Mouse (Mus musculus): ENCODE results near the gene Clasrp.

The Clasrp gene

GRCm38 (mm10) chr7:19563884-19564283 lies 40.4 kb downstream of the Clasrp start:
- no peak for DNase-seq (ENCODE audit: low spot score in 2 of 2)

GRCm38 (mm10) chr7:19562643-19563410 lies 41.5 kb downstream of the Clasrp start, which contains the start of gene Ppp1r37:
Ppp1r37 (minus strand) TSS chr7:19563076.
- DNase-seq (ENCODE audit: low spot score in 2 of 2), result no peak

DNA sequence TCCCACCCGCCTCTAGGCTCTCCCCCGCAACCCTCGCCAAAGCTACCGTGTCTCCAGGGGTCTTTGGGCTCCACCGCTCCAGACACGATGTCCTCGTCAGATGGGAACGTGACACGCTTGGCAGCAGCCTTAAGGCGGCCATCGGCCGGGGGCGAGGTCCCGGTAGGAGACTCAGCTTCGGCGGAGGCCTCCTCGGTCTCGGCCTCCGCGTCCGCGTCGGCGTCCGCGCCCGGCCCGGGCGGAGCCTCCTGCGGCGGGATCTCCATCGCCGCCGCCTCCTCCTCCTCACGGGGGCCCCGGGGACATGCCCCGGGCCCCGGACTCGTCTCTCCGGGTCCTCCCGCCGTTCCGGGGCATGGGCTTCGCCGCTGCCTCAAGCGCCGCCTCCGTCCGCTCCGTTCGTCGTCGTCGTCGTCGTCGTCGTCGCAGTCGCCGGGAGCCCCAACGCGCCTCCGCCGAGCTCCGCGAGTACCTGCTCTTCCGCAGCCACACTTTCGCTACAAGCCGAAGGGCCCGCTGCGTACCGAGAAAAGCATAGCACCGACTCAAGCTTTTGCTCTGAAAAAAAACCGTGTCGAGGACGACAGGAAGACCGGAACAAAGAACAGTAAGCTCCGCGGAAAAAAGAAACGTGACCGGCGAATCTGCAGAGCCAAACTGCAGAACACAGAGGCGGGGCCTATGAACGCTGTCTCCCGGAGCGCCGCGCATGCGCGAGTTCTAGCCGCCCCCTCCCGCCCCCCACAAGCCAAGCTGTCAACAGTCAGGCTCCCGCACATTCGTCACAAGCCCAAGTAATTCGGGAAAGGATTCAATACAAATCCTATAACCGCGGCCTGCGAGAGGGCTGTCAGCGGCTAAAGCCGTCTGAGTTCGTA lies 42.3 kb downstream of the Clasrp start:
- peak; percentile 84 to 93 for DNase-seq (ENCODE audit: low spot score in 2 of 2)

DNA sequence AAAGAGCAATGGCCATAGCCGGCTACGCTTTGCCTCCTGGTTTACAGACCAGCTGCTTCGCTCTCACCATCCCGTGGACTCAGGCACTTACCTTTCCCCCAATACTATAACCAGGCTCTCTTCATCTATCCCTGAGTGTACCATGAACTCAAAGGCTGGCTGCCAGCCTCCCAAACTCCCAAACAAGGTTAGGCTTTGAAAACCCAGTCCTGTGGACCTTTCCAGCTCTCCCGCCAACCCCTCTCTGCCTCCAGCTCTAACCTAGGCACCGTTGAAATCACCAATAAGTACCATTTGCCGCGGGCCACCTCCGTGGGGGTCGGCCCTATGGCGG lies 42.9 kb downstream of the Clasrp start:
- DNase-seq (ENCODE audit: low spot score in 2 of 2), result no peak

DNA sequence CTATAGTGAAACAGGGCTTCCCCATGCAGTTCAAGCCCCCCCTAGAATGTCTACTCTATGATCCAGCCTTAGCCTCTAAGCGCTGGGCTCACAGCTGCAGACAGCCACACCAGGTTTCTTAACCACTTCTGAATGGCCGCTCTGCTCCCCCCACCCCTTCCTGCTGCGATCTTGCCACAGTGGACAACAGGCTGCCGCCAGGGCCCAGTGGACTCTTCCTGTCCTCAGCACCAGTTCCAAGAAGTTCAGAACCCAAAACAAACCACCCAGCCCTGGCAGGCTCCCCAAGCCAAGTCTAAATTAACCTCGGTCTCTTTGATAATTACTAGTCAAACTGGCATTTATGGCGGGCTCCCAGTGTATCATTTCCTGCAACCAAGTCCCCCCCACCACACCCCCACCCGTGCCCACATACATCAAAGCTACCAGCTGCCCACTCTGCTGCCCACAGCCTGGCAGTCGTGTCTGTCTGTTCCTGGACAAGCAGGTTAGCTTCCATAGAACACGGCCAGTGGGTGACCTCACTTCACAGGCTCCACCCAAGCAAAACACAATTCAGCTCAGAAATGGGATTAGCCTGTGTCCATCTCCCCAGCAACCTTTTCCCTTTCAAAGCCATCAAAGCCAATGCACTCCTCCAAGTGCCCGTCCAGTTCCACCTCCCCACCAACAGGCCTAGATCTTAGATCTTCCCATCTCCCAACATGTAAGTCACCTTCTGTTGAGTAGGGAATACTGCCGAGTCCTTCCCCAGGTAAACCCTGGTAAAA lies 43.6 kb downstream of the Clasrp start:
- no peak for DNase-seq (ENCODE audit: low spot score in 2 of 2)

GRCm38 (mm10) chr7:19558965-19559364 lies 45.3 kb downstream of the Clasrp start:
- DNase-seq (ENCODE audit: low spot score in 2 of 2), result no peak

- DNase-seq (ENCODE audit: low spot score in 2 of 2), result no peak
Observed at GRCm38 (mm10) chr7:19557982-19558900, 46.0 kb downstream of the Clasrp start.

- no peak for DNase-seq (ENCODE audit: low spot score in 2 of 2)
Observed at GRCm38 (mm10) chr7:19557086-19557485, 47.2 kb downstream of the Clasrp start.

GRCm38 (mm10) chr7:19554168-19554567 lies 50.1 kb downstream of the Clasrp start:
- no peak for DNase-seq (ENCODE audit: low spot score in 2 of 2)

DNA sequence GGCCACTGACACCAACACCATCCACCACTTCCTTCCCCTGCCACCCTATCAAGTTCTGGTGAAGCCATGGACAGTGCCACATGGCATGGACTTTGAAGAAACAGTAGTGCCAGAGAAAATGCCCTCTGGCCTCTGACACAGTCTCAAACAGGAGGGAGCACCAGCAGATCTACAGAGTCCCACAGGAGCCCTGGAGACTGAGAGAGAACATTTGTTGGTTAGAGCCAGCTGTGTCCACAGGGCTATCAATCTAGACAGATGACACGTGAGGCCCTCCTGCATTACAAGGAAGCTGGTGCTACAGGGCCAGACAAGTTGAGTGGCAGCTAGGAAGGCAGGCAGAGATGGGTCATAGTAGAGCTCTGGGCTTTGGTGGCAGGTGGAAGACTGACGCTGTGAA lies 51.8 kb downstream of the Clasrp start:
- no peak for DNase-seq (ENCODE audit: low spot score in 2 of 2)

DNA sequence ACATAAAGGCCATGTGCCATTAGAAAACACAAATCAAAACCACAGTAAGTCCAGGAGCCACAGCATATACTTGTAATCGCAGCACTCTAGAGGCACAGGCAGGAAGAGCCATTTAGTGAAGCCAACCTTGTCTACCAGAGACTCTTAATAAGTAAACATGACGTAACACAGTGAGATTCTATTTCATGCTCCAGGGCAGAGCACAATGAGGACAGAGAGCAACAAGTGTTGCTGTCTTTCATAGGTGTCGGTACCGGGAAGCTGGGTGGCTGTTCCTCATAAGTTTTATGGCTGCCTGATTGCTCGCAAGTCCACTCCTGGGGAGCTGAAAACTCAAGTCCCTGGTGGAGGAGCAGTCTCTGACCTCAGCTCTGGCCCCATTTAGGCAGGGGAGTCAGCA lies 52.7 kb downstream of the Clasrp start:
- DNase-seq (ENCODE audit: low spot score in 2 of 2), result no peak

- no peak for DNase-seq (ENCODE audit: low spot score in 2 of 2)
Observed at GRCm38 (mm10) chr7:19549394-19549793, 54.9 kb downstream of the Clasrp start.

- no peak for DNase-seq (ENCODE audit: low spot score in 2 of 2)
Observed at GRCm38 (mm10) chr7:19547344-19547969, 56.8 kb downstream of the Clasrp start.

DNA sequence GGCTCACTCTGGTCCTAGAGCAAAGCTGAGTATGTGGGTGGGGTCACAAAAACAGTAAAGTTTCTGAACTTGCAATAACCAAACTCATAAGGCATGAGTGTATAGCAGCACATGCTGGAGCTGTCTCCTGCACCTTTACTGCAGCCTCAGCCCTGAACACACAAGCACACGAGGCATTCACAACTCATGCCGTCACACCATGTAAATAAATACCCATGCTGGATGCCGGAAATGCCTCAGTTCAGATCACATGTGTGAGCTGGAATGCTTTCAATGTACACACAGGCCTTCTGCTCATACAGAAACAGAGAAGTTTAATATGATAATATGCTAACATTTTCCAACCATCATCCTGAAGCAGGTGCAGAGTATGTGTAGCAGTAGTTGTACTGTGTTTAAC lies 58.3 kb downstream of the Clasrp start:
- DNase-seq (ENCODE audit: low spot score in 2 of 2), result no peak

GRCm38 (mm10) chr7:19543584-19543983 lies 60.7 kb downstream of the Clasrp start:
- DNase-seq (ENCODE audit: low spot score in 2 of 2), result peak in 1 of 2 experiments; percentile 17

- peak in 1 of 2 experiments; percentile 22 for DNase-seq (ENCODE audit: low spot score in 2 of 2)
Observed at GRCm38 (mm10) chr7:19542155-19542691, 62.1 kb downstream of the Clasrp start.

GRCm38 (mm10) chr7:19541681-19542154 lies 62.6 kb downstream of the Clasrp start:
- no peak for DNase-seq (ENCODE audit: low spot score in 2 of 2)

GRCm38 (mm10) chr7:19540771-19541566 lies 63.3 kb downstream of the Clasrp start:
- DNase-seq (ENCODE audit: low spot score in 2 of 2), result no peak

- no peak for DNase-seq (ENCODE audit: low spot score in 2 of 2)
Observed at GRCm38 (mm10) chr7:19534676-19535075, 69.6 kb downstream of the Clasrp start.
